Mouse (Mus musculus) gastrocnemius, adult 2 months (tissue): ENCODE measurements around the gene Mrvi1. TPM values are rescaled to one million over a fixed set of nuclear protein-coding genes. Genes with fewer than 3 reads are reported as not detected.

Source experiments
- DNase-seq: peaks from one replicate; pipeline ENCODE4 v3.0.0; 2022
- H3K27ac ChIP-seq: fragments of 200-600 bp; 2 replicates; pipeline ENCODE4 v1.8.1; 2022; ENCODE audit warnings: mild to moderate bottlenecking
- H3K4me3 ChIP-seq: fragments of 200-600 bp; 2 replicates; pipeline ENCODE4 v1.8.1; 2022; ENCODE audit warnings: mild to moderate bottlenecking, moderate library complexity
- CTCF ChIP-seq: fragments of 200-600 bp; IDR thresholded peaks from 2 replicates; pipeline ENCODE4 v1.8.1; 2022; ENCODE audit warnings: antibody characterized with exemption, mild to moderate bottlenecking, moderate library complexity
- intact Hi-C: fragments of 180-260 bp; cut with DNase I; formaldehyde crosslinking; loops from one replicate; pipeline ENCODE4 v1.15.1; 2025
- total RNA-seq, 2 experiments: library from RNA; stranded (reverse); gene quantifications; 2 replicates each; pipeline ENCODE4 v1.2.3; 2021

The Mrvi1 gene
- total RNA-seq, 2 experiments from 2014 or later, result 4.1 to 4.7 TPM

GRCm38 (mm10) chr7:110947616-110948015, 34.6 kb downstream of the Mrvi1 start:
- intact Hi-C loops, result no loop called here
- no peak for DNase-seq
- Histone ChIP-seq H3K4me3 (no peak overlapping the region), H3K27ac (peak overlapping the region; percentile 53)
- TF ChIP-seq CTCF, result no peak

- Histone ChIP-seq H3K27ac (0 out of 2 replicates have a peak overlapping the region, but pooled peaks have one; percentile 29), H3K4me3 (no peak overlapping the region)
- no peak for DNase-seq
- intact Hi-C loops, result no loop called here
- peak; percentile 42 for TF ChIP-seq CTCF
Measured at GRCm38 (mm10) chr7:110946731-110947130, 35.5 kb downstream of the Mrvi1 start.

- intact Hi-C loops, result no loop called here
- no peak for TF ChIP-seq CTCF
- DNase-seq, result no peak
- peak overlapping the region; percentile 1; the same call in 1 of the 2 replicates for H3K27ac ChIP-seq
- H3K4me3 ChIP-seq, result no peak overlapping the region
Measured at GRCm38 (mm10) chr7:110944321-110944720, 37.9 kb downstream of the Mrvi1 start.

GRCm38 (mm10) chr7:110941701-110942530, 40.3 kb downstream of the Mrvi1 start:
- peak overlapping the region; percentile 80 for H3K27ac ChIP-seq
- peak; percentile 80 for DNase-seq
- intact Hi-C loops, result no loop called here
- H3K4me3 ChIP-seq, result no peak overlapping the region
- TF ChIP-seq CTCF, result no peak

- TF ChIP-seq CTCF, result no peak
- intact Hi-C loops, result no loop called here
- no peak for DNase-seq
- Histone ChIP-seq H3K27ac (peak overlapping the region; percentile 80), H3K4me3 (no peak overlapping the region)
Measured at GRCm38 (mm10) chr7:110941116-110941521, 41.1 kb downstream of the Mrvi1 start.

GRCm38 (mm10) chr7:110935815-110936762, 46.2 kb downstream of the Mrvi1 start:
- no peak overlapping the region for H3K4me3 ChIP-seq
- intact Hi-C loops, result no loop called here
- H3K27ac ChIP-seq, result peak overlapping the region; percentile 87
- TF ChIP-seq CTCF, result no peak
- peak; percentile 50 for DNase-seq

- DNase-seq, result no peak
- intact Hi-C loops, result no loop called here
- Histone ChIP-seq H3K4me3 (no peak overlapping the region), H3K27ac (no peak overlapping the region)
- no peak for TF ChIP-seq CTCF
Measured at GRCm38 (mm10) chr7:110933999-110934398, 48.3 kb downstream of the Mrvi1 start.

GRCm38 (mm10) chr7:110933329-110933728, 48.9 kb downstream of the Mrvi1 start:
- no peak for DNase-seq
- no peak for TF ChIP-seq CTCF
- no peak overlapping the region for H3K4me3 ChIP-seq

GRCm38 (mm10) chr7:110930118-110930854, 52.0 kb downstream of the Mrvi1 start:
- intact Hi-C loops, result loop anchor here (2.0 kb wide), 1 partner anchor 113 kb away; no protein-coding TSS in a partner anchor
- peak overlapping the region; percentile 24; the same call in 1 of the 2 replicates for H3K27ac ChIP-seq
- peak; percentile 77 for TF ChIP-seq CTCF
- H3K4me3 ChIP-seq, result no peak overlapping the region
- peak; percentile 40 for DNase-seq

More at GRCm38 (mm10) chr7:110933329-110933728, 48.9 kb downstream of the Mrvi1 start:
- no peak overlapping the region for H3K27ac ChIP-seq
- intact Hi-C loops, result no loop called here

- no peak for TF ChIP-seq CTCF
- Histone ChIP-seq H3K27ac (no peak overlapping the region), H3K4me3 (no peak overlapping the region)
- intact Hi-C loops, result loop anchor here (5.0 kb wide), 1 partner anchor 69 kb away; no protein-coding TSS in a partner anchor
- DNase-seq, result no peak
Measured at GRCm38 (mm10) chr7:110926562-110926961, 55.7 kb downstream of the Mrvi1 start.

- intact Hi-C loops, result no loop called here
- TF ChIP-seq CTCF, result no peak
- H3K27ac ChIP-seq, result peak overlapping the region; percentile 54
- DNase-seq, result peak; percentile 41
- no peak overlapping the region for H3K4me3 ChIP-seq
Measured at GRCm38 (mm10) chr7:110920331-110921261, 61.7 kb downstream of the Mrvi1 start.
